Mouse (Mus musculus) thymus, adult 2 months (tissue): Measurements from ENCODE around the gene Nek4.

Experiments used
- CTCF ChIP-seq: fragments of 200-500 bp; IDR thresholded peaks from 2 replicates; pipeline ENCODE4 v1.5.1; 2012; ENCODE audit warnings: mild to moderate bottlenecking, control low read depth, low read length, moderate library complexity, borderline replicate concordance; ENCODE audit not compliant: control insufficient read depth, poor library complexity, insufficient read depth; ENCODE audit errors: extremely low read depth
- POLR2A ChIP-seq: fragments of 200-500 bp; IDR thresholded peaks from 2 replicates; pipeline ENCODE4 v1.6.1; 2012; ENCODE audit warnings: mild to moderate bottlenecking, low read length, control low read depth, moderate library complexity; ENCODE audit not compliant: control insufficient read depth, poor library complexity, insufficient read depth; ENCODE audit errors: extremely low read depth

GRCm38 (mm10) chr14:30976222-30976621 is 25.0 kb downstream of the Nek4 start:
- TF ChIP-seq CTCF, result no peak
- TF ChIP-seq POLR2A, result no peak
